Mouse (Mus musculus) c-Kit-positive CD71-positive TER-119-positive erythroid progenitor cells, embryonic 14.5 days (primary cell): ENCODE measurements around the gene Atp6ap1l.

Experiments
- DNase-seq: peaks from one replicate; pipeline ENCODE4 v3.0.0-alpha.2; 2013; ENCODE audit warnings: low spot score

Gene Atp6ap1l

GRCm38 (mm10) chr13:90886568-90886983, 18.6 kb downstream of the Atp6ap1l start:
- DNase-seq, result peak; percentile 68

DNA sequence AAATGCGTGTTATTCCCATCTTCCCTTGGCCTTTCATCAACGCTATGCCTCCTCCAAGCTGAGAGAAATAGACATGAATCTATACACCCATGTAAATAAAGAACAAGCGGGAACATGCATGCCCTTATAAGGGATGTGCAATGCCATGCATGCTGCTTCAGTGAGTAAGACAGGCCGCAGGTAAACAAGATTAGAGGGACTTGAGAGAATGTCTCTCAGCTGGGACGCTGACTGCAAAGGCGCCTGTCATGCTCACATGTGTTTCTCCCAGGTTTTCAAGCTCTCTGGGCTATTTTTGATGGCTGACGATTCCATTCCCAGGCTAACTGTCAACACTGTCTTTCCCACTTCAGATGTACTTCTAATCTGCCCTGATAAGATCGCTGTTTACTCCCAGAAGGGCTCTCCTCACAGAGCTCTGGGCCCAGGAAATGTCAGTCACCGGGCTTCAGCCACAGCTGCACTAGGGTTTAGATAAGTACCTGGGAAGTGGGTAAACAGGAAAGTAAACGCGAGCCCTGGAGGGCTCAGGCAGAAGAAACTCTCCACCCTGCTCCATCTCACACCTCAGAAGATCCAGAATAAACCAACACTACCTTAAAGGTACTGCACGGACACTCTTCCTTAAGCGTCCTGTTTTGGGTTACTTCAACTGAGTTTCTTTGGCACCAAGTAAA, 19.2 kb downstream of the Atp6ap1l start:
- DNase-seq, result peak; percentile 13

DNA sequence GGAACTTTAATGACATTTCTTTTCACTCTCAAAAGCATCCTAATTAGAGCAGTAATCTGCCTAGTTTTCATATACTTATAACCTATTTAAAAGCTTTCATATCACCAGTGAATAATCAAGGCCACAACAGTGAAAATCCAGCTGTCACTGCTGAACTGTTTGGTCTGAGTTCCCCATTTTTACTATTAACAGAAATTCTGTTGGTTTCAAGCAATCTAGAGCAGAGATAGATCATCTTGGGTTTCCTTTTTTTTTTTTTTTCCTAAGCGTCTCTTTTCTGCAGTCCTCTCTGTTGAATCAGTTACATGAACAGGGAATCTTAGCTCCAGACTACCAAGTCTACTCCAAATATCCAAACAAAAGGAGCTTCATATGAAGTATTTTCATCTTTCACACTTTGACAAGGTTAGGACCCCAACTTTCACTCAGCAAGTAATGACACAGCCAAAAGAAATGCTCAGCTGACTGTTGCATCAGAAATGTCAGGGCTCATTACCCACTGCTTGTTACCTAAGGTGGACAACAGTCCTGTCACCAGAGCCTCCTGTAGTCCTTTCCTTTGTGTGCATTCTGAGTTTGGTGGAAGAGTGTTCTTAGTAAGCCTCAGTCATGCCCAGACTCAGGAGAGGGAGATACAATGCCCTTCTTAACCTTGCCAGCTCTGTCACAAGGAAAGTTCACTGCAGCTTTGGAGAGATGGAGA, 23.3 kb downstream of the Atp6ap1l start:
- DNase-seq, result no peak

- no peak for DNase-seq
Observed at GRCm38 (mm10) chr13:90871579-90871978, 33.6 kb downstream of the Atp6ap1l start.

DNA sequence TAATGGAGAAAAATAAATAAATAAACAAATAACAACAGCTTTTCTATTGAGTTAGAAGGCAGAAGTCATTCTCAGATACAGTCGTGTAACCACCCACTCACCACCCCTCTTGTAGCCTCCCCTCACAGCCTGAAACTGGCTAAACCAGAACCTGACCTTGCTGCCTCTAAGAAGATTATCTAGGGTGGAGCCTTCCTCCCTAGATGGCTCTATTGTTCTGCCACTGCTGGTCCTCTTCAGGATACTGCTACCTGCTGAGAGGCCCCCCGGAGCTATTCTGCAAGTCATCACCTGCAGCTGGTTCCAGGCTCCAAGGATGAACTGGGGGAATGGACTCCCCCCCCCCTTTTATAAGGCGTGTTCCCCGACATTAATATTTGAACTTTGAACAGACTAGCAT, 36.0 kb downstream of the Atp6ap1l start:
- no peak for DNase-seq

DNA sequence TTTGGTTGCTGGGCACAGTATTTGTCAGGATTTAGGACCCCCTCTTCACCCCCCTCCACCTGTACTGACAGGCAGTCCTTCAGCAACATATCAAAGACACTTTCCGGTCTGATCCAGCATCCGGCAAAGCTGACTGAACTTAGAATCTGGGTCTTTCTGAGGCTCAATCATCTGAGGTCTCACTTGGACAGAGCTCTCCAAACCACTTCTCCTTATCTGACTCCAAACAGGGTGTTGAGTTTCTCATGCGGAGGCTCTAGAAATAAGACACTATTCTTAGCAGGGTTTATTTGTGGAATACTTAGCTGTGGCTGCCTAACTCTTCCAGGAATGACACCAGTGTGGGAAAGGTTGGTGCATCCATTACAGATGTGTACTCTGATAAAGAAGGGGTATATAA, 43.0 kb downstream of the Atp6ap1l start:
- no peak for DNase-seq

GRCm38 (mm10) chr13:90860888-90861431, 44.2 kb downstream of the Atp6ap1l start:
- DNase-seq, result no peak

GRCm38 (mm10) chr13:90852727-90853630, 52.2 kb downstream of the Atp6ap1l start:
- DNase-seq, result no peak

DNA sequence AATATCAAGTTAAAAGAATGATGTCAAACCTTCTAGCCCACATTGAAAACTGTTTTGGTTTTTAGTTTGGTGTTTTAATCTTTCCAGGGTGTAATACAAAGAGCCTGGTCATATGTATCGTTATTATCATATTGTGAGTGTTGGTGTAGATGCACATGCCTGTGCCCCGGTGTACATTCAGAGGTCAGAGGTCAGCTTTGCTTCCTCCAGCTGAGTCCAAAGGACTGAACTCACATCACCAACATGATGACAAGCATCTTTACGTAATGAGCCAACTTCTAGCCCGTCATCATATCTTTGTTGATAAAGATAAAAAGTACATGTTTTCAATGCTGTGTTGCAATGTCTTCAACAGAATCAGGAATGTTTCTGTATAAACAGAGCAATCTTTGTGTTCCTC, 53.4 kb downstream of the Atp6ap1l start:
- no peak for DNase-seq

DNA sequence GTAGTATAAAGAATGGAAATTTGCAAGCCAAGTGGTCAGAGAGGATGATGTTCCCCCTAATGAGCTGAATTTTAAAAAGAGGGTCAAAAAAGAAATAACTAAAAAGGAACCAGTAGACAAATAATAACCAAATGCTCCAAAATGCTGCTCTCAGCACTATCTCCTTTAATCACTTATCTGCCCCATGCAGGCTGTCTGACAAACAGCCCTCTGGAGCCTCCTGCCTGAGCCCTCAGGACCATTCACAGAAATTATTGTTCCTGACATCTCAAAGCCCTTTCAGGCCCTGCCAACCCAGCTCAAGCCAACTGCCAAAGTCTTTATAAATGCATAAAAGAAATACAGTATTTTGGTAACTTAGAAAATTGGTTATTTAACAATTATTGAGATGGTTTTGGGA, 61.0 kb downstream of the Atp6ap1l start:
- peak; percentile 56 for DNase-seq

DNA sequence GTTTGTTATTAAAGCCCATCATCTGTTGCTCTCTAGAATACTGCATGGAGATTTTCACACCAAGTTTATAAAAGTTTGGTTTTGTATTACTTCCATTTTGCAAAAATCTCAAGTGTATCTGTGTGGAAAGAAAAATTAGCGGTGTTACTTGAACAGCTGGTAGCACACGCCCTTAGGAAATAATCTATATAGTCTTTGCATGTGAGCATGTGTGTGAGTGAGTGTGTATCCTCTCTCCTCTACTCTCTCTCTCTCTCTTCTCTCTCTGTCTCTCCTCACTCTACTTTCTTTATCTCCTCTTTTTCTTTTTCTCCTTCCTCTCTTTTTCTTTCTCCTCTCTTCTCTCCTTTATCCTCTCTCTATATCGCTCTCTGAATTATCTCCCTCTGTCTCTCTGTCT, 61.7 kb downstream of the Atp6ap1l start:
- no peak for DNase-seq

- no peak for DNase-seq
Observed at GRCm38 (mm10) chr13:90841213-90841553, 64.0 kb downstream of the Atp6ap1l start.

DNA sequence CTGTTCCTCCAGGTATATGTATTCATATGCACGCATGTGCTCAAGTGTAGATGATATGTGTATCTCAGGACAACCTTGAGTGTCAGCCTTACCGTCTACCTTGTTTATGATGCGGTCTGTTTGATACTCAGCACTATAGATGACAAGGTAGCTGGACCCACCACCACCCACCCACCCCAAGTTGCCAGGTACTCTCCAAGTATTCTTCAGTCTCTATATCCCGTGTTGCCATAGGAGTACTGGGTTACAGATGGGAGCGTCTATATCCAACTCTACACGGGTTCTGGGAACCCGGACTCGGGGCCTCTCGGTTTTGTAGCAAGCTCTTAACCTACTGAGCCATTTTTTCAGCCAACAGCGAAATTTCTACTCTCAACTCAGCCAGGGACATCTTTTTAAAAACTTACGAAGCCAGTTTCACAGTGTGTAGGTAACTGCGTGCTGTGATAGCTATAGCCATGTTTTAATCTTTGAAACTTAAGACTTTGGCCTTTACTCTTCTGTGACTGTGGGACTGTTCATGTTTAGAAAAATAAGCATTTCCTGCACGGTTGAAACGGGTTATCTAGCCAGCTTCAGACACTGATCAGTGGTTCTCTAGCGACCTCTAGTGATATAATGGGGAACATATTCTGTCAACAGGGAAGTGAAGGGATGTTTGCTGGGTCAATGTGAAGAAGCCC, 64.5 kb downstream of the Atp6ap1l start:
- DNase-seq, result peak; percentile 76

GRCm38 (mm10) chr13:90833641-90834207, 71.4 kb downstream of the Atp6ap1l start:
- DNase-seq, result no peak
